18 mouse cellular contexts compared by ENCODE assay signal in genomic region chr6:55295325-55295724, GRCm38 (mm10). TPM values are rescaled to one million over a fixed set of nuclear protein-coding genes. Genes with fewer than 3 reads are reported as not detected.
DNase-seq lines count a peak whose midpoint lies in the region; ATAC-seq and TF ChIP-seq lines count a peak whose summit lies in the region.
"Had no signal": no experiment of that assay in that cellular context is flagged by ENCODE, and none has a peak within 500 bp of the region (broad histone marks: within the 10 kb centered on the region; RNA-seq: fewer than 3 reads in every experiment).

No protein-coding gene starts in this region.

- peak; percentile 21 for DNase-seq in kidney, adult 11 months
- peak; percentile 34 for DNase-seq in left cerebral cortex, postnatal 4 days
- no peak for DNase-seq in left cerebral cortex, adult 2 months (ENCODE audit: extremely low spot score in 1 of 2, low spot score in 2 of 2)
- peak; percentile 61 for DNase-seq in adipocyte (ENCODE audit: low spot score)
- no peak for DNase-seq in ovary, postnatal 36 days (ENCODE audit: low spot score)
- DNase-seq: cerebellum, adult 11-12 months; liver, embryonic 13.5 days had no signal

- H3ac ChIP-seq in myocyte (ENCODE audit: control insufficient read depth, insufficient read length) = no peak overlapping the region

- H3K9ac ChIP-seq in kidney, embryonic 16.5 days (replicated peaks; ENCODE audit: low read length) = no peak overlapping the region
- H3K9ac ChIP-seq: embryonic facial prominence, embryonic 13.5 days; forebrain, embryonic 12.5 days; heart, embryonic 12.5 days; liver, embryonic 13.5 days; midbrain, embryonic 13.5 days had no signal

- WGBS in kidney, embryonic 16.5 days = 63% methylated on average over 1 of the region's 1 CpGs

- no peaks in the 10 kb centered on the region for H3K27me3 ChIP-seq in kidney, embryonic 16.5 days (ENCODE audit: insufficient read depth, low read length)
- H3K27me3 ChIP-seq in myocyte (ENCODE audit: control insufficient read depth, insufficient read depth, insufficient read length) = no peaks in the 10 kb centered on the region
- H3K27me3 ChIP-seq: embryonic facial prominence, embryonic 13.5 days; forebrain, embryonic 12.5 days; liver, embryonic 13.5 days; midbrain, embryonic 13.5 days had no signal

- no peak overlapping the region for H3K27ac ChIP-seq in kidney, embryonic 16.5 days (ENCODE audit: low read length)
- no peak overlapping the region for H3K27ac ChIP-seq in left cerebral cortex, adult 2 months
- H3K27ac ChIP-seq: forebrain, embryonic 12.5 days; hindbrain, embryonic 10.5 days; liver, embryonic 13.5 days; midbrain, embryonic 13.5 days; stomach, postnatal 0 days had no signal

- H3K4me2 ChIP-seq in kidney, embryonic 16.5 days (replicated peaks; ENCODE audit: low read depth, low read length) = no peak overlapping the region
- H3K4me2 ChIP-seq in myocyte (ENCODE audit: low read depth) = peak overlapping the region; percentile 79
- H3K4me2 ChIP-seq: embryonic facial prominence, embryonic 13.5 days; forebrain, embryonic 12.5 days; heart, embryonic 12.5 days; liver, embryonic 13.5 days; midbrain, embryonic 13.5 days had no signal

- no peaks in the 10 kb centered on the region for H3K9me3 ChIP-seq in kidney, embryonic 16.5 days (ENCODE audit: low read length)
- H3K9me3 ChIP-seq: embryonic facial prominence, embryonic 13.5 days; forebrain, embryonic 12.5 days; heart, embryonic 12.5 days; hindbrain, embryonic 10.5 days; liver, embryonic 13.5 days; midbrain, embryonic 13.5 days had no signal

- peaks cover 8% of the 10 kb centered on the region; the same call in 1 of the 2 replicates for H3K36me3 ChIP-seq in kidney, embryonic 16.5 days (ENCODE audit: insufficient read depth, low read length)
- no peaks in the 10 kb centered on the region for H3K36me3 ChIP-seq in myocyte (ENCODE audit: control insufficient read depth, insufficient read depth)
- H3K36me3 ChIP-seq: liver, embryonic 13.5 days had no signal

- ATAC-seq in kidney, embryonic 16.5 days (ENCODE audit: low FRiP score, low TSS enrichment) = no peak
- ATAC-seq: intestine, postnatal 0 days; midbrain, embryonic 13.5 days had no signal

- no peak for TF ChIP-seq POLR2A in myocyte (IDR thresholded peaks at IDR 0.05; ENCODE audit: insufficient read length, low read depth)

- TF ChIP-seq CTCF in left cerebral cortex, adult 2 months (IDR thresholded peaks at IDR 0.05) = no peak

- H3K79me2 ChIP-seq in myocyte (ENCODE audit: control insufficient read depth, insufficient read depth) = no peaks in the 10 kb centered on the region

- intact Hi-C loops in left cerebral cortex, postnatal 4 days (cut with DNase I) = no loop called here
- intact Hi-C loops in left cerebral cortex, adult 2 months (cut with DNase I) = no loop called here

- 0 out of 2 replicates have a peak, but pooled peaks cover 2% of the 10 kb centered on the region for H3K4me1 ChIP-seq in kidney, embryonic 16.5 days (ENCODE audit: insufficient read depth, low read length)
- H3K4me1 ChIP-seq: forebrain, embryonic 12.5 days; heart, embryonic 12.5 days; midbrain, embryonic 13.5 days had no signal

- no peak overlapping the region for H3K4me3 ChIP-seq in kidney, embryonic 16.5 days (ENCODE audit: low read length)
- H3K4me3 ChIP-seq in left cerebral cortex, adult 2 months = no peak overlapping the region
- no peak overlapping the region for H3K4me3 ChIP-seq in myocyte
- H3K4me3 ChIP-seq: embryonic facial prominence, embryonic 13.5 days; erythroblast, embryonic 14.5 days; forebrain, embryonic 12.5 days; heart, embryonic 12.5 days; hindbrain, embryonic 10.5 days; liver, embryonic 13.5 days; megakaryocyte, embryonic 14.5 days; midbrain, embryonic 13.5 days had no signal

TF ChIP-seq in myocyte, 11 proteins besides CTCF, POLR2A, EP300 and RAD21:
- TF ChIP-seq POLR2AphosphoS2 (IDR thresholded peaks at IDR 0.05; ENCODE audit: insufficient read length, low read depth) = no peak
- TF ChIP-seq TCF3 (IDR thresholded peaks at IDR 0.05; ENCODE audit: insufficient read length, low read depth) = no peak

RNA-seq across cellular contexts. Expression of gene Aqp1, which starts 40.9 kb away (rescaled TPM):
- 50.8 and 69.9 TPM in 2 replicates for polyA plus RNA-seq in kidney, embryonic 16.5 days (2015; fragmentation: Nextera tagmentation; extraction: Ambion mirVana)
- 1 to 10 TPM; 2.0 to 2.2 TPM for total RNA-seq in left cerebral cortex, postnatal 4 days (2021)
- under 1 TPM; 0.47 to 0.75 TPM for total RNA-seq in left cerebral cortex, adult 2 months (2021)
- 32.0 TPM for polyA plus RNA-seq in myocyte (2012; fragmentation: generic; extraction: Trizol)

Comparison
In these comparisons a context has a peak if more than half of its experiments do, and no peak if none do; other contexts are left out.
1. DNase-seq: peak in kidney, adult 11 months (single experiment), left cerebral cortex, postnatal 4 days (single experiment) and adipocyte (single experiment); none in left cerebral cortex, adult 2 months (0 of 2) and ovary, postnatal 36 days (single experiment).